9 mouse cellular contexts compared by ENCODE assay signal in the genomic region with DNA sequence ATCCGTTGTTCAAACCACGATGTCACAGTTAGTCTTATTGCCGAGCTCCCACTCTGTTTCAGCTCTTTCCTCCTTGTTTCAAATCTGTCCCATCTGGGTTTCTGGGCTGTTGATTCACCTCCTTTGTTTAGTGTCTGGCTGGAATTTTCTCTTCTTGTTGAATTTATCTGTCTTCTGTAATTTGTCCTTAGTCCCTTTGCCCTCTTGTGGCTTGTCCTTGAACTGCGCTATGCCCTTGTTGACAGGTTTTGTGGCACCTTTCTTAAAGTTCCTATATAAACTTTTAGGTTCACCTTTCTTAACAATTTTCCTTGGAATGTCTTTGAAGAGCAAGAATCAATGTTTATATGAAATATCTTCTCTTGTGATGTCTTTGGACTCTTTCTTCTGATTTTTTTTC.
DNase-seq lines count a peak whose midpoint lies in the region; ATAC-seq and TF ChIP-seq lines count a peak whose summit lies in the region.
"Had no signal": no experiment of that assay in that cellular context is flagged by ENCODE, and none has a peak within 500 bp of the region (broad histone marks: within the 10 kb centered on the region; RNA-seq: fewer than 3 reads in every experiment).

No protein-coding gene starts in this region.

- intact Hi-C loops in gastrocnemius, postnatal 14 days (cut with DNase I; ENCODE audit: low total_unique reads) = no loop called here

- H3K4me1 ChIP-seq in kidney, embryonic 16.5 days (ENCODE audit: insufficient read depth, low read length) = no peaks in the 10 kb centered on the region
- H3K4me1 ChIP-seq in embryonic facial prominence, embryonic 11.5 days (ENCODE audit: control insufficient read depth, insufficient read depth, low read length) = no peaks in the 10 kb centered on the region
- H3K4me1 ChIP-seq in stomach, postnatal 0 days (replicated peaks; ENCODE audit: control insufficient read depth, insufficient read depth) = no peaks in the 10 kb centered on the region
- H3K4me1 ChIP-seq: megakaryocyte, embryonic 14.5 days had no signal

- no peaks in the 10 kb centered on the region for H3K9me3 ChIP-seq in kidney, embryonic 16.5 days (ENCODE audit: low read length)
- no peaks in the 10 kb centered on the region for H3K9me3 ChIP-seq in embryonic facial prominence, embryonic 11.5 days (replicated peaks; ENCODE audit: control insufficient read depth, low read length)
- H3K9me3 ChIP-seq in stomach, postnatal 0 days (ENCODE audit: control insufficient read depth, low read length) = no peaks in the 10 kb centered on the region
- H3K9me3 ChIP-seq: megakaryocyte, embryonic 14.5 days had no signal

- no peak for ATAC-seq in kidney, embryonic 16.5 days (ENCODE audit: low FRiP score, low TSS enrichment)
- no peak for ATAC-seq in embryonic facial prominence, embryonic 11.5 days (replicated peaks; ENCODE audit: insufficient number of reproducible peaks, low FRiP score, low TSS enrichment, low read depth)
- ATAC-seq in stomach, postnatal 0 days (ENCODE audit: low FRiP score, low TSS enrichment) = no peak
- ATAC-seq in megakaryocyte progenitor cell, adult 5-6 weeks (replicated peaks; ENCODE audit: poor library complexity) = no peak

- TF ChIP-seq EP300 in stomach, postnatal 0 days (optimal IDR thresholded peaks at IDR 0.05) = no peak

- peak; percentile 78 for TF ChIP-seq CTCF in stomach, postnatal 0 days (IDR thresholded peaks at IDR 0.05; ENCODE audit: low read depth)

- H3K36me3 ChIP-seq in kidney, embryonic 16.5 days (ENCODE audit: insufficient read depth, low read length) = no peaks in the 10 kb centered on the region
- no peaks in the 10 kb centered on the region for H3K36me3 ChIP-seq in embryonic facial prominence, embryonic 11.5 days (replicated peaks; ENCODE audit: control insufficient read depth, insufficient read depth, low read depth, low read length)
- no peaks in the 10 kb centered on the region for H3K36me3 ChIP-seq in stomach, postnatal 0 days (ENCODE audit: control insufficient read depth, insufficient read depth, low read length)

- no peaks in the 10 kb centered on the region for H3K27me3 ChIP-seq in kidney, embryonic 16.5 days (ENCODE audit: insufficient read depth, low read length)
- no peaks in the 10 kb centered on the region for H3K27me3 ChIP-seq in embryonic facial prominence, embryonic 11.5 days (ENCODE audit: control insufficient read depth, insufficient read depth, low read length)
- H3K27me3 ChIP-seq in stomach, postnatal 0 days (ENCODE audit: control insufficient read depth, insufficient read depth, low read length) = no peaks in the 10 kb centered on the region
- H3K27me3 ChIP-seq: megakaryocyte, embryonic 14.5 days had no signal

- H3K9ac ChIP-seq in kidney, embryonic 16.5 days (replicated peaks; ENCODE audit: low read length) = no peak overlapping the region
- no peak overlapping the region for H3K9ac ChIP-seq in embryonic facial prominence, embryonic 11.5 days (replicated peaks; ENCODE audit: low read length)
- no peak overlapping the region for H3K9ac ChIP-seq in stomach, postnatal 0 days (ENCODE audit: low read length)

- WGBS in kidney, embryonic 16.5 days = 73% methylated on average over 4 of the region's 4 CpGs
- 71% methylated on average over 4 of the region's 4 CpGs for WGBS in embryonic facial prominence, embryonic 11.5 days
- 69% methylated on average over 4 of the region's 4 CpGs for WGBS in stomach, postnatal 0 days

- H3K4me2 ChIP-seq in kidney, embryonic 16.5 days (replicated peaks; ENCODE audit: low read depth, low read length) = no peak overlapping the region
- H3K4me2 ChIP-seq in embryonic facial prominence, embryonic 11.5 days (ENCODE audit: low read depth, low read length) = no peak overlapping the region
- H3K4me2 ChIP-seq in stomach, postnatal 0 days (replicated peaks; ENCODE audit: low read depth) = no peak overlapping the region

- peak; percentile 7 for DNase-seq in kidney, adult 18-20 months
- peak; percentile 38 for DNase-seq in testis, postnatal 10 days (ENCODE audit: low spot score)
- no peak for DNase-seq in testis, postnatal 14 days (ENCODE audit: low spot score)
- DNase-seq in embryonic facial prominence, embryonic 11.5 days (ENCODE audit: low spot score) = peak; percentile 74
- DNase-seq in stomach, postnatal 0 days (ENCODE audit: low spot score) = peak; percentile 19
- DNase-seq in gastrocnemius, postnatal 14 days = no peak

- no peak overlapping the region for H3K4me3 ChIP-seq in kidney, embryonic 16.5 days (ENCODE audit: low read length)
- no peak overlapping the region for H3K4me3 ChIP-seq in embryonic facial prominence, embryonic 11.5 days (ENCODE audit: low read depth, low read length)
- H3K4me3 ChIP-seq in stomach, postnatal 0 days (ENCODE audit: low read depth, low read length) = no peak overlapping the region
- H3K4me3 ChIP-seq: megakaryocyte, embryonic 14.5 days had no signal

- H3K27ac ChIP-seq in kidney, embryonic 16.5 days (ENCODE audit: low read length) = no peak overlapping the region
- no peak overlapping the region for H3K27ac ChIP-seq in embryonic facial prominence, embryonic 11.5 days (replicated peaks; ENCODE audit: low read depth, low read length)
- H3K27ac ChIP-seq in stomach, postnatal 0 days (replicated peaks) = no peak overlapping the region

Comparison
In these comparisons a context has a peak if more than half of its experiments do, and no peak if none do; other contexts are left out.
1. DNase-seq: peak in kidney, adult 18-20 months (single experiment), testis, postnatal 10 days (single experiment), embryonic facial prominence, embryonic 11.5 days (single experiment) and stomach, postnatal 0 days (single experiment); none in testis, postnatal 14 days (single experiment) and gastrocnemius, postnatal 14 days (single experiment).